Mouse (Mus musculus) heart, postnatal 0 days (tissue): ENCODE results near the gene Nfic.

Source experiments
- CTCF ChIP-seq: IDR thresholded peaks from 2 replicates; pipeline ENCODE4 v1.5.1; 2016; ENCODE audit warnings: antibody characterized with exemption, control low read depth, low read depth
- EP300 ChIP-seq: IDR thresholded peaks from 2 replicates; pipeline ENCODE4 v1.6.1; 2016; ENCODE audit warnings: antibody characterized with exemption, low read depth

GRCm38 (mm10) chr10:81375322-81375721 is 80.1 kb downstream of the Nfic start:
- TF ChIP-seq CTCF (no peak), EP300 (no peak)
